Mouse (Mus musculus): ENCODE measurements at regions not wholly inside any gene's neighbourhood (a gene's known extent, or its start where the extent isn't known, plus 50 kb on each side); places are given as distances from the start of the nearest gene placed in this dataset.

DNA sequence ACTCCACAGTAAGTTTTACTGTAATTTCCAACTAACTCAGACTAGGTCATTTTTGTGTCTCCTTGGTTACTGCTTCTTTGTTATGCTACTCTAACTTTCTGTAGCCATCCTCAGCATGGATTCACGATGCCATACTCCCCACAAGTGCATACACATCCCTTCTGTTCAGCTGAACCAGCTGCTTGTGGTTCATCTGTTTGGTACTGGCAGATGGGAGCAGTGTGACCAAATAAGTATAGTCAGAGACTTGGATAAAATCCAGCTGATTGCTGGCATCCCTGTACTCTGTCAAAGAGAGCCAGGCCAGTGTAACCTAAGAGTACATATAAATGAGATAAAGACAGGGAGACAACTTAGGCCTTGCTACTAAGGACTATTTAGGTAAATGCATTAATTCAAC lies 283.7 kb upstream of the Dmac1 start:
- in situ Hi-C loops (cut with MboI; ENCODE audit: low pct_ligation_motif_present, low pct_unique_long_range_greater_than_20kb, low sequenced_read_pairs) (no loop called here), dilution Hi-C loops (cut with MboI; ENCODE audit: extremely low pct_ligation_motif_present, extremely low pct_unique_long_range_greater_than_20kb, low sequenced_read_pairs) (no loop called here)
- no peak for DNase-seq (ENCODE audit: extremely low read depth)

DNA sequence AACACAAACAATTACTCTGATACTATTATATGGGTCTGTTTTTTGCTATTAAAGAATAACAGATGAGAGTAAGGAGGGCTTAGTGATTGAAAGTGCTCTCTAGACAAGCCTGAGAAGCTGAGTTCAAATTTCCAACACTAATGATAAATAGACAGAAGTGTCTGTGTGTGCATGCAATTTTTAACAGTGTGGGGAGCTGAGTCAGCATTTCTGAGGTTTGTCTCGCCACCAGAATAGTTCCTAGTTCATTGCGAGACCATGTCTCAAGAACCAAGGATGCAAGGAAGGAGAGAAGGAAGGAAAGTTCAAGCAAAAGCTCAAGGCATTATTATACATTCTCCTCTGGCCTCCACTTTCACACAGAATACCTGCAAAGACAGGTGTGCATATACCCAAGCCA lies 259.7 kb upstream of the Dmac1 start:
- TF ChIP-seq USF1 (IDR thresholded peaks at IDR 0.05; ENCODE audit: low read depth, low read length) (no peak), MAFK (IDR thresholded peaks at IDR 0.05; ENCODE audit: insufficient replicate concordance, low read length) (peak; percentile 72)
- H3K36me3 ChIP-seq (replicated peaks in 1 of 2; ENCODE audit: control insufficient read depth in 1 of 2, insufficient read depth in 1 of 2, low read length in 1 of 2), result no peaks in the 10 kb centered on the region
- no peaks in the 10 kb centered on the region for H3K27me3 ChIP-seq (replicated peaks)
- dilution Hi-C loops (cut with MboI; ENCODE audit: extremely low pct_ligation_motif_present, extremely low pct_unique_long_range_greater_than_20kb, low sequenced_read_pairs), result no loop called here
- no peak overlapping the region for H3K4me2 ChIP-seq (ENCODE audit: insufficient read depth, low read depth, poor library complexity, severe bottlenecking)
- H3K9me3 ChIP-seq (replicated peaks; ENCODE audit: low read length), result peaks cover 15% of the 10 kb centered on the region
- no peak for DNase-seq (ENCODE audit: extremely low read depth)
- H3K9ac ChIP-seq (ENCODE audit: insufficient read depth, low read depth), result no peak overlapping the region
- H3K4me1 ChIP-seq (ENCODE audit: control insufficient read depth in 1 of 2, insufficient read depth in 2 of 2), result no peaks in the 10 kb centered on the region
- H3K4me3 ChIP-seq (replicated peaks in 1 of 3; ENCODE audit: low read depth in 2 of 3, low read length in 2 of 3, poor library complexity in 1 of 3), result no peak overlapping the region
- no peak overlapping the region for H3K27ac ChIP-seq (ENCODE audit: insufficient read depth, low read depth)
- in situ Hi-C loops (cut with MboI; ENCODE audit: low pct_ligation_motif_present, low pct_unique_long_range_greater_than_20kb, low sequenced_read_pairs), result no loop called here
- H3K79me2 ChIP-seq (replicated peaks; ENCODE audit: control insufficient read depth, extremely low read depth, insufficient read depth, poor library complexity, severe bottlenecking), result no peaks in the 10 kb centered on the region

More for the DNA sequence above, 283.7 kb upstream of the Dmac1 start:
- no peaks in the 10 kb centered on the region for H3K36me3 ChIP-seq (replicated peaks in 1 of 2; ENCODE audit: control insufficient read depth in 1 of 2, insufficient read depth in 1 of 2, low read length in 1 of 2)
- H3K27me3 ChIP-seq (replicated peaks), result no peaks in the 10 kb centered on the region
- no peak overlapping the region for H3K4me3 ChIP-seq (replicated peaks in 1 of 3; ENCODE audit: low read depth in 2 of 3, low read length in 2 of 3, poor library complexity in 1 of 3)
- no peak overlapping the region for H3K9ac ChIP-seq (ENCODE audit: insufficient read depth, low read depth)
- H3K27ac ChIP-seq (ENCODE audit: insufficient read depth, low read depth), result no peak overlapping the region
- peaks cover 29% of the 10 kb centered on the region for H3K9me3 ChIP-seq (replicated peaks; ENCODE audit: low read length)
- TF ChIP-seq ZMIZ1 (IDR thresholded peaks at IDR 0.05; ENCODE audit: low read depth, low read length), result no peak
- no peak for TF ChIP-seq E2F4 (IDR thresholded peaks at IDR 0.05; ENCODE audit: insufficient replicate concordance, low read depth, low read length)
- TF ChIP-seq TCF12 (IDR thresholded peaks at IDR 0.05; ENCODE audit: low read depth, low read length), result no peak
- TF ChIP-seq NRF1 (IDR thresholded peaks at IDR 0.05; ENCODE audit: low read depth, low read length), result no peak
- TF ChIP-seq MAX (IDR thresholded peaks at IDR 0.05; ENCODE audit: low read length), result no peak
- TF ChIP-seq SIN3A (IDR thresholded peaks at IDR 0.05; ENCODE audit: low read length), result no peak
- no peak for TF ChIP-seq GABPA (IDR thresholded peaks at IDR 0.05; ENCODE audit: insufficient replicate concordance, low read depth, low read length)
- TF ChIP-seq CHD2 (IDR thresholded peaks at IDR 0.05; ENCODE audit: low read length), result no peak
- no peak for TF ChIP-seq MAFK (IDR thresholded peaks at IDR 0.05; ENCODE audit: insufficient replicate concordance, low read length)
- no peak for TF ChIP-seq NELFE (IDR thresholded peaks at IDR 0.05; ENCODE audit: low read depth, low read length)
- no peak for TF ChIP-seq MYC (IDR thresholded peaks at IDR 0.05; ENCODE audit: low read depth, low read length)
- no peak for TF ChIP-seq POLR2AphosphoS2 (IDR thresholded peaks at IDR 0.05; ENCODE audit: low read depth, low read length)
- TF ChIP-seq JUN (IDR thresholded peaks at IDR 0.05; ENCODE audit: insufficient read depth, low read depth, low read length), result no peak
- no peaks in the 10 kb centered on the region for H3K4me1 ChIP-seq (ENCODE audit: control insufficient read depth in 1 of 2, insufficient read depth in 2 of 2)
- no peak overlapping the region for H3K4me2 ChIP-seq (ENCODE audit: insufficient read depth, low read depth, poor library complexity, severe bottlenecking)
- no peaks in the 10 kb centered on the region for H3K79me2 ChIP-seq (replicated peaks; ENCODE audit: control insufficient read depth, extremely low read depth, insufficient read depth, poor library complexity, severe bottlenecking)

GRCm38 (mm10) chr4:75535067-75535466 lies 257.0 kb upstream of the Dmac1 start:
- no peak overlapping the region for H3K27ac ChIP-seq (ENCODE audit: insufficient read depth, low read depth)
- H3K9ac ChIP-seq (ENCODE audit: insufficient read depth, low read depth), result no peak overlapping the region
- no peaks in the 10 kb centered on the region for H3K4me1 ChIP-seq (ENCODE audit: control insufficient read depth in 1 of 2, insufficient read depth in 2 of 2)
- dilution Hi-C loops (cut with MboI; ENCODE audit: extremely low pct_ligation_motif_present, extremely low pct_unique_long_range_greater_than_20kb, low sequenced_read_pairs), result no loop called here
- TF ChIP-seq MXI1 (IDR thresholded peaks at IDR 0.05; ENCODE audit: low read depth, low read length) (no peak), GABPA (IDR thresholded peaks at IDR 0.05; ENCODE audit: insufficient replicate concordance, low read depth, low read length) (no peak), PAX5 (IDR thresholded peaks at IDR 0.05; ENCODE audit: low read length) (no peak), NRF1 (IDR thresholded peaks at IDR 0.05; ENCODE audit: low read depth, low read length) (no peak), IRF4 (IDR thresholded peaks at IDR 0.05; ENCODE audit: low read depth, low read length) (no peak), EP300 (IDR thresholded peaks at IDR 0.05; ENCODE audit: low read length) (no peak), ZKSCAN1 (IDR thresholded peaks at IDR 0.05; ENCODE audit: borderline replicate concordance, low read depth, low read length) (no peak), MAZ (IDR thresholded peaks at IDR 0.05; ENCODE audit: low read depth, low read length) (no peak), TCF12 (IDR thresholded peaks at IDR 0.05; ENCODE audit: low read depth, low read length) (no peak), POLR2AphosphoS2 (IDR thresholded peaks at IDR 0.05; ENCODE audit: low read depth, low read length) (no peak), POLR2A (IDR thresholded peaks at IDR 0.05; ENCODE audit: low read depth, low read length) (no peak), ZMIZ1 (IDR thresholded peaks at IDR 0.05; ENCODE audit: low read depth, low read length) (no peak), ETS1 (conservative IDR thresholded peaks at IDR 0.05; ENCODE audit: low read depth, low read length) (no peak)
- no peak overlapping the region for H3K4me3 ChIP-seq (replicated peaks in 1 of 3; ENCODE audit: low read depth in 2 of 3, low read length in 2 of 3, poor library complexity in 1 of 3)
- H3K79me2 ChIP-seq (replicated peaks; ENCODE audit: control insufficient read depth, extremely low read depth, insufficient read depth, poor library complexity, severe bottlenecking), result no peaks in the 10 kb centered on the region
- in situ Hi-C loops (cut with MboI; ENCODE audit: low pct_ligation_motif_present, low pct_unique_long_range_greater_than_20kb, low sequenced_read_pairs), result no loop called here
- no peak for DNase-seq (ENCODE audit: extremely low read depth)
- H3K9me3 ChIP-seq (replicated peaks; ENCODE audit: low read length), result peaks cover 15% of the 10 kb centered on the region
- no peaks in the 10 kb centered on the region for H3K36me3 ChIP-seq (replicated peaks in 1 of 2; ENCODE audit: control insufficient read depth in 1 of 2, insufficient read depth in 1 of 2, low read length in 1 of 2)
- H3K27me3 ChIP-seq (replicated peaks), result no peaks in the 10 kb centered on the region
- no peak overlapping the region for H3K4me2 ChIP-seq (ENCODE audit: insufficient read depth, low read depth, poor library complexity, severe bottlenecking)

All from CH12.LX (cell line).